Mouse (Mus musculus): ENCODE measurements around the gene Gm9507. TPM values are rescaled to one million over a fixed set of nuclear protein-coding genes. Genes with fewer than 3 reads are reported as not detected.
"Not testable (repeated sequence)": the region's sequence is repeated elsewhere in the genome, so short reads cannot be mapped to it uniquely, and the experiment has no call there.

Gm9507 gene
- polyA plus RNA-seq, 1 experiment from 2014 or later: not detected

- no peak overlapping the region for H3K4me2 ChIP-seq (ENCODE audit: low read depth, severe bottlenecking)
- DNase-seq (ENCODE audit: low spot score) (no peak), ATAC-seq (ENCODE audit: insufficient number of reproducible peaks, low FRiP score, low TSS enrichment, low read depth) (no peak)
- 44% methylated on average over 4 of the region's 4 CpGs for WGBS
- no peak overlapping the region for H3K4me3 ChIP-seq (ENCODE audit: low read depth, low read length)
- H3K9ac ChIP-seq (ENCODE audit: low read length): no peak overlapping the region
- H3K4me1 ChIP-seq (ENCODE audit: control insufficient read depth, insufficient read depth, low read length): 0 out of 2 replicates have a peak, but pooled peaks cover 4% of the 10 kb centered on the region
- no peaks in the 10 kb centered on the region for H3K9me3 ChIP-seq (ENCODE audit: control insufficient read depth, low read length)
- H3K27me3 ChIP-seq (ENCODE audit: control insufficient read depth, insufficient read depth, low read length): no peaks in the 10 kb centered on the region
- no peaks in the 10 kb centered on the region for H3K36me3 ChIP-seq (ENCODE audit: control insufficient read depth, insufficient read depth, low read length)
- H3K27ac ChIP-seq (replicated peaks; ENCODE audit: low read depth, low read length): no peak overlapping the region
Measured at GRCm38 (mm10) chr10:77819203-77819602, 7.6 kb upstream of the Gm9507 start.

GRCm38 (mm10) chr10:77818523-77818922 lies 6.9 kb upstream of the Gm9507 start:
- Histone ChIP-seq H3K4me1 (ENCODE audit: control insufficient read depth, insufficient read depth, low read length) (0 out of 2 replicates have a peak, but pooled peaks cover 4% of the 10 kb centered on the region), H3K9me3 (ENCODE audit: control insufficient read depth, low read length) (no peaks in the 10 kb centered on the region), H3K4me2 (ENCODE audit: low read depth, severe bottlenecking) (no peak overlapping the region), H3K27me3 (ENCODE audit: control insufficient read depth, insufficient read depth, low read length) (no peaks in the 10 kb centered on the region), H3K27ac (replicated peaks; ENCODE audit: low read depth, low read length) (no peak overlapping the region), H3K36me3 (ENCODE audit: control insufficient read depth, insufficient read depth, low read length) (no peaks in the 10 kb centered on the region), H3K4me3 (ENCODE audit: low read depth, low read length) (no peak overlapping the region), H3K9ac (ENCODE audit: low read length) (no peak overlapping the region)
- ATAC-seq (ENCODE audit: insufficient number of reproducible peaks, low FRiP score, low TSS enrichment, low read depth): no peak
- WGBS: 89% methylated on average over 4 of the region's 4 CpGs
- no peak for DNase-seq (ENCODE audit: low spot score)

DNA sequence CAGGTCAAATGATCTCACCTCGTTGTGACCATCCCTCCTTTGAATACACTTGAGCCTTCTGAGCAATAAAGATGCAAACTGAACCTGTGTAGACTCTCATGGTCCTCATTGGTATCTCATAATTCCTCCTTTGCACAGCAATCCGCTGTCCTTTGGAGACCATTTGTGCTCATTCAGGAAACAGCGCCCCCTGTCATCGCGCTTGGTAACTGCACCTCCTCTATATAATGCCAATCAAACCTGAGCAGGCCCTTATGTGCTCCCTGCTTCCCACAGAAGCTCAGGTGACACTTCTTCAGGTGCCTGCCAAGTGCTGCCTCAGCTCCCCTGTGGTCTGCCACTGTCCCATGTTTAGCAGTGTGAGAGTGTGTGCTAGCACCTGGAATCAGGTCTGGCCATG lies 3.9 kb upstream of the Gm9507 start:
- H3K4me1 ChIP-seq (ENCODE audit: control insufficient read depth, insufficient read depth, low read length): 0 out of 2 replicates have a peak, but pooled peaks cover 4% of the 10 kb centered on the region
- no peak for ATAC-seq (ENCODE audit: insufficient number of reproducible peaks, low FRiP score, low TSS enrichment, low read depth)
- no peak overlapping the region for H3K27ac ChIP-seq (replicated peaks; ENCODE audit: low read depth, low read length)
- H3K9ac ChIP-seq (ENCODE audit: low read length): no peak overlapping the region
- H3K9me3 ChIP-seq (ENCODE audit: control insufficient read depth, low read length): no peaks in the 10 kb centered on the region
- 28% methylated on average over 5 of the region's 5 CpGs for WGBS
- H3K4me3 ChIP-seq (ENCODE audit: low read depth, low read length): no peak overlapping the region
- H3K36me3 ChIP-seq (ENCODE audit: control insufficient read depth, insufficient read depth, low read length): no peaks in the 10 kb centered on the region
- H3K4me2 ChIP-seq (ENCODE audit: low read depth, severe bottlenecking): no peak overlapping the region
- no peaks in the 10 kb centered on the region for H3K27me3 ChIP-seq (ENCODE audit: control insufficient read depth, insufficient read depth, low read length)
- DNase-seq (ENCODE audit: low spot score): peak; percentile 66

DNA sequence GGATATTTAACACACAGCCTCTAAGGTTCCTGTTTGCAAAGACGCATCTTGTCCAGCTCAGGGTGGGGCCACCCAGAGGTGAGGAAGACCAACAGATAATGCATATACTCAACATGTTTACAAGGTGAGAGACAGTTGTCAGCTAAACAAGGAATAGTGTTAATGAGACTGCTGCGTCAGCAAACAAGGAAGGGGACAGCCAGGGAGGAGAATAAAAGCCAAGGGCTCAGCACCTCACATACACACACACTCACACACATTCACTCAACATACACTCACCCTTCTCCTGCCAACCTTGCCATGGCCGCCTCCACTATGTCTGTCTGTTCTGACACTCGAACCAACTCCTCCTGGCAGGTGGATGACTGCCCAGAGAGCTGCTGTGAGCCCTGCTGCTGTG lies 2.7 kb upstream of the Gm9507 start, which contains the start of gene Gm2696:
Gene Gm2696 (plus strand): TSS at position 301 of the 400 bp plus-strand sequence.
- Histone ChIP-seq H3K36me3 (ENCODE audit: control insufficient read depth, insufficient read depth, low read length) (no peaks in the 10 kb centered on the region), H3K9ac (ENCODE audit: low read length) (no peak within 1 kb of the TSS), H3K27ac (replicated peaks; ENCODE audit: low read depth, low read length) (no peak within 1 kb of the TSS), H3K4me3 (ENCODE audit: low read depth, low read length) (no peak within 1 kb of the TSS), H3K9me3 (ENCODE audit: control insufficient read depth, low read length) (peaks cover 4% of the 10 kb centered on the region; the same call in 1 of the 2 replicates), H3K4me2 (ENCODE audit: low read depth, severe bottlenecking) (no peak within 1 kb of the TSS), H3K27me3 (ENCODE audit: control insufficient read depth, insufficient read depth, low read length) (no peaks in the 10 kb centered on the region), H3K4me1 (ENCODE audit: control insufficient read depth, insufficient read depth, low read length) (0 out of 2 replicates have a peak, but pooled peaks cover 4% of the 10 kb centered on the region)
- 55% methylated on average over 4 of the region's 4 CpGs for WGBS
- ATAC-seq (ENCODE audit: insufficient number of reproducible peaks, low FRiP score, low TSS enrichment, low read depth) (no peak), DNase-seq (ENCODE audit: low spot score) (no peak)

GRCm38 (mm10) chr10:77804095-77804494 lies 7.5 kb downstream of the Gm9507 start:
- H3K9me3 ChIP-seq (ENCODE audit: control insufficient read depth, low read length): no peaks in the 10 kb centered on the region
- H3K4me2 ChIP-seq (ENCODE audit: low read depth, severe bottlenecking): no peak overlapping the region
- no peaks in the 10 kb centered on the region for H3K4me1 ChIP-seq (ENCODE audit: control insufficient read depth, insufficient read depth, low read length)
- H3K9ac ChIP-seq (ENCODE audit: low read length): no peak overlapping the region
- no peaks in the 10 kb centered on the region for H3K27me3 ChIP-seq (ENCODE audit: control insufficient read depth, insufficient read depth, low read length)
- no peak for ATAC-seq (ENCODE audit: insufficient number of reproducible peaks, low FRiP score, low TSS enrichment, low read depth)
- 82% methylated on average over 3 of the region's 3 CpGs for whole genome bisulfite sequencing
- no peak overlapping the region for H3K27ac ChIP-seq (replicated peaks; ENCODE audit: low read depth, low read length)
- H3K36me3 ChIP-seq (ENCODE audit: control insufficient read depth, insufficient read depth, low read length): no peaks in the 10 kb centered on the region
- no peak for DNase-seq (ENCODE audit: low spot score)
- no peak overlapping the region for H3K4me3 ChIP-seq (ENCODE audit: low read depth, low read length)

DNA sequence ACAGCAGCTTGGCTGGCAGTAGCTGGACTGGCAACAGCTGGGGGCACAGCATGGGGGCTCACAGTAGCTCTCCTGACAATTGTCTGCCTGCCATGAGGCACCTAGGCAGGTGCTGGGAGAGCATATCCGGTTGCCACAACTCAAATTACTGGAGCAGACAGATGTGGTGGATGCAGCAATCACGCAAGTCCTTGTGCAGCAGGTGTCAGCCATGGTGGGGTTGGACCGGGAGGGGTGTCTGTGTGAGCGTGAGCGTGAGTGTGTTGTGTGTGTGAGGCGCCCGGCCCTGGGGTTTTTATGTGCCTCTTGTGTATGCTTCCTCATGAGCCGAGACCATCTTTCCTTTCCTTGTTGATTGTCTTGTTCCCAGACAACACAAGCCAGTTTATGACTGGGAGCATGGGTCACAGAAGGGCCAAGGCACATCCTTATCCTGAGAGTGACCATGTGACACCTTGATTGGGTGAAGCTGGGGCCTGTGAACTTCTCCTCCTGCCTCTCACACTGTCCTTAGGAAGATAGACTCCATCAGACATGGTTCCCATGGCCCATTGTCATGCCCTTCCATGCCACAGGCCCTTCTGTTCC lies 12.6 kb downstream of the Gm9507 start, which contains the start of gene Gm19668:
Gene Gm19668 (minus strand): TSS at position 213 of the 588 bp plus-strand sequence.
- Histone ChIP-seq H3K27ac (replicated peaks; ENCODE audit: low read depth, low read length) (no peak within 1 kb of the TSS), H3K27me3 (ENCODE audit: control insufficient read depth, insufficient read depth, low read length) (no peaks in the 10 kb centered on the region), H3K9ac (ENCODE audit: low read length) (no peak within 1 kb of the TSS), H3K36me3 (ENCODE audit: control insufficient read depth, insufficient read depth, low read length) (no peaks in the 10 kb centered on the region), H3K9me3 (ENCODE audit: control insufficient read depth, low read length) (no peaks in the 10 kb centered on the region), H3K4me3 (ENCODE audit: low read depth, low read length) (no peak within 1 kb of the TSS), H3K4me1 (ENCODE audit: control insufficient read depth, insufficient read depth, low read length) (no peaks in the 10 kb centered on the region), H3K4me2 (ENCODE audit: low read depth, severe bottlenecking) (no peak within 1 kb of the TSS)
- ATAC-seq (ENCODE audit: insufficient number of reproducible peaks, low FRiP score, low TSS enrichment, low read depth) (no peak; the same call in 1 of the 2 replicates), DNase-seq (ENCODE audit: low spot score) (no peak)
- WGBS: 55% methylated on average over 8 of the region's 8 CpGs

DNA sequence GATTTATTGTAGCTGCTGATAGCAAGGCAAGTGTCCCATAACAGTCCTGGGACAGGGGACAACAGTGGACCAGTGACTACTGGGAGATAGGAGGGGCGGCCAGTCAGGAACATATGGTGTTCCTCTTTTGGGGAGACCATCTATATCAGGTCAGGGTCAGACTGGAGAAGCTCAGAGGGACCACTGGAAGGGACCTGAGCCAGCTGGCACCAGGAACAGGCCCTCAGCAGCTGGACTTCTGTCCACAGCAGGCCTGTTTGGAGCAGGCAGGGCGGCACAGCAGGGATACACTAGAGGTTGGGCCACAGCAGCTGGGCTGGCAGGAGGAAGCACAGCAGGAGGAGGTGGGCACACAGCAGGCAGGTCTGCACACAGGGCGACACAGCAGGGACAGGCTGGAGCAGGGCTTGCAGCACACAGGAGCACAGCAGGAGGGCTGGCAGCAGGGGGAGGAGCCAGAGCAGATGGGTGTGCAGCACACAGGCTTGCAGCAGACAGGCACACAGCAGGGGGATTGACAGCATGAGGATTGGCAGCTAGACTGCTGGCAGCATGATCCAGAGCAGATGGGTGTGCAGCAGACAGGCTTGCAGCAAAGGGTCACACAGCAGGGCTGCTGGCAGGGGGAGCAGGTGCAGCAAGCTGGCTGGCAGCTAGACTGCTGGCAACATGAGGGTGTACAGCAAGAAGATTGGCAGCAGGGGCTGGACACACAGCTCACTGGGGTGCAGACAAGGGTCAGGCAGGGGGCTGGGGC lies 13.3 kb downstream of the Gm9507 start:
- not testable (repeated sequence) for H3K9ac ChIP-seq (ENCODE audit: low read length); H3K4me3 ChIP-seq (ENCODE audit: low read depth, low read length); H3K27me3 ChIP-seq (ENCODE audit: control insufficient read depth, insufficient read depth, low read length); H3K9me3 ChIP-seq (ENCODE audit: control insufficient read depth, low read length); DNase-seq (ENCODE audit: low spot score); H3K4me1 ChIP-seq (ENCODE audit: control insufficient read depth, insufficient read depth, low read length); ATAC-seq (ENCODE audit: insufficient number of reproducible peaks, low FRiP score, low TSS enrichment, low read depth); H3K27ac ChIP-seq (replicated peaks; ENCODE audit: low read depth, low read length); H3K36me3 ChIP-seq (ENCODE audit: control insufficient read depth, insufficient read depth, low read length); H3K4me2 ChIP-seq (ENCODE audit: low read depth, severe bottlenecking)
- WGBS: 24% methylated on average over 3 of the region's 3 CpGs

DNA sequence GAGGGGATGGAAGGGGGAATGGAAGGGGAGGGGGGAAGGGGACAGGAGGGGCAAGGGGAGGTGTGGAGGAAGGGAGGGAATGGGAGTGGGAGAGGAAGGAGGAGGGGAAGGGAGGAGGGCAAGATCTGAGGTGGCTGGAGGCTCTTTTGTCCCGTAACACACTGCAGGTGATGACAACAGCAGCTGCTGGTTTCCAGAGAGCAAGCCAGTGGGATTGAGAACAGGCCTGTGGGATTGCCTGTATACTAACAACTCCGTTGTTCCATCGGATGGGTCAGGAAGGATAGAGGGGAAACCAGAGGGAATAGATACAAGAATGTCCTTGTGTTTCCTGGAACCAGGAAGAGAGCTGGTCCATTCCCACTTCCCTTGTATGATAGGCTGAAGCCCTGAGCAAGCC lies 14.0 kb downstream of the Gm9507 start:
- H3K36me3 ChIP-seq (ENCODE audit: control insufficient read depth, insufficient read depth, low read length): no peaks in the 10 kb centered on the region
- no peak overlapping the region for H3K4me2 ChIP-seq (ENCODE audit: low read depth, severe bottlenecking)
- WGBS: 13% methylated on average over 3 of the region's 3 CpGs
- H3K4me1 ChIP-seq (ENCODE audit: control insufficient read depth, insufficient read depth, low read length): no peaks in the 10 kb centered on the region
- H3K9ac ChIP-seq (ENCODE audit: low read length): no peak overlapping the region
- DNase-seq (ENCODE audit: low spot score): no peak
- H3K27me3 ChIP-seq (ENCODE audit: control insufficient read depth, insufficient read depth, low read length): no peaks in the 10 kb centered on the region
- ATAC-seq (ENCODE audit: insufficient number of reproducible peaks, low FRiP score, low TSS enrichment, low read depth): no peak
- H3K4me3 ChIP-seq (ENCODE audit: low read depth, low read length): no peak overlapping the region
- H3K9me3 ChIP-seq (ENCODE audit: control insufficient read depth, low read length): no peaks in the 10 kb centered on the region
- no peak overlapping the region for H3K27ac ChIP-seq (replicated peaks; ENCODE audit: low read depth, low read length)
